Mouse (Mus musculus): Measurements from ENCODE around the gene Fbxo47. TPM values are rescaled to one million over a fixed set of nuclear protein-coding genes. Genes with fewer than 3 reads are reported as not detected.
"Not testable (repeated sequence)": the region's sequence is repeated elsewhere in the genome, so short reads cannot be mapped to it uniquely, and the experiment has no call there.

The Fbxo47 gene
- total RNA-seq, 2 experiments from 2014 or later = 0.86 to 0.99 TPM

- DNase-seq (ENCODE audit: low spot score in 2 of 2) = no peak
- intact Hi-C loops (cut with DNase I) = no loop called here
Observed at GRCm38 (mm10) chr11:97885296-97885915, 1.5 kb upstream of the Fbxo47 start.

- DNase-seq (ENCODE audit: low spot score in 2 of 2) = no peak
- intact Hi-C loops (cut with DNase I) = loop anchor here (5.0 kb wide), 3 partner anchors 42 to 182 kb away; partner anchors contain the start of genes B230217C12Rik, Lasp1, Pcgf2 and Psmb3
Observed at GRCm38 (mm10) chr11:97884601-97885185, 739 bp upstream of the Fbxo47 start.

GRCm38 (mm10) chr11:97883542-97883917 lies 424 bp downstream of the Fbxo47 start:
- peak; percentile 41 to 48 for DNase-seq (ENCODE audit: low spot score in 2 of 2)
- intact Hi-C loops (cut with DNase I) = loop anchor here (5.0 kb wide), 3 partner anchors 41 to 181 kb away; partner anchors contain the start of genes B230217C12Rik, Lasp1, Pcgf2 and Psmb3

GRCm38 (mm10) chr11:97880362-97880761 lies 3.6 kb downstream of the Fbxo47 start:
- no peak for DNase-seq (ENCODE audit: low spot score in 2 of 2)
- intact Hi-C loops (cut with DNase I) = loop anchor here (5.0 kb wide), 3 partner anchors 38 to 178 kb away; partner anchors contain the start of genes B230217C12Rik, Lasp1, Pcgf2 and Psmb3

- intact Hi-C loops (cut with DNase I) = no loop called here
- DNase-seq (ENCODE audit: low spot score in 2 of 2) = no peak
Observed at GRCm38 (mm10) chr11:97877341-97877740, 6.6 kb downstream of the Fbxo47 start.

GRCm38 (mm10) chr11:97874396-97874795 lies 9.6 kb downstream of the Fbxo47 start:
- intact Hi-C loops (cut with DNase I) = no loop called here
- peak in 1 of 2 experiments; percentile 34 for DNase-seq (ENCODE audit: low spot score in 2 of 2)

GRCm38 (mm10) chr11:97872378-97872777 lies 11.6 kb downstream of the Fbxo47 start:
- intact Hi-C loops (cut with DNase I); DNase-seq (ENCODE audit: low spot score in 2 of 2): not testable (repeated sequence)

- intact Hi-C loops (cut with DNase I) = no loop called here
- peak; percentile 47 to 57 for DNase-seq (ENCODE audit: low spot score in 2 of 2)
Observed at GRCm38 (mm10) chr11:97867591-97867990, 16.4 kb downstream of the Fbxo47 start.

- no peak for DNase-seq (ENCODE audit: low spot score in 2 of 2)
- intact Hi-C loops (cut with DNase I) = no loop called here
Observed at GRCm38 (mm10) chr11:97866091-97866888, 17.7 kb downstream of the Fbxo47 start.

GRCm38 (mm10) chr11:97865421-97865820 lies 18.5 kb downstream of the Fbxo47 start:
- intact Hi-C loops (cut with DNase I) = no loop called here

GRCm38 (mm10) chr11:97862148-97862547 lies 21.8 kb downstream of the Fbxo47 start:
- intact Hi-C loops (cut with DNase I) = no loop called here
- no peak for DNase-seq (ENCODE audit: low spot score in 2 of 2)

More at GRCm38 (mm10) chr11:97865421-97865820, 18.5 kb downstream of the Fbxo47 start:
- DNase-seq (ENCODE audit: low spot score in 2 of 2) = no peak

GRCm38 (mm10) chr11:97855473-97855872 lies 28.5 kb downstream of the Fbxo47 start:
- DNase-seq (ENCODE audit: low spot score in 2 of 2) = no peak
- intact Hi-C loops (cut with DNase I) = no loop called here

- DNase-seq (ENCODE audit: low spot score in 2 of 2) = no peak
Observed at GRCm38 (mm10) chr11:97851601-97852000, 32.4 kb downstream of the Fbxo47 start.

GRCm38 (mm10) chr11:97850367-97850766 lies 33.6 kb downstream of the Fbxo47 start:
- intact Hi-C loops (cut with DNase I) = no loop called here
- DNase-seq (ENCODE audit: low spot score in 2 of 2) = no peak

More at GRCm38 (mm10) chr11:97851601-97852000, 32.4 kb downstream of the Fbxo47 start:
- intact Hi-C loops (cut with DNase I) = no loop called here

GRCm38 (mm10) chr11:97842001-97842400 lies 42.0 kb downstream of the Fbxo47 start:
- intact Hi-C loops (cut with DNase I) = loop anchor here (5.0 kb wide), 1 partner anchor 40 kb away; the partner anchor contains the start of gene Fbxo47
- no peak for DNase-seq (ENCODE audit: low spot score in 2 of 2)

GRCm38 (mm10) chr11:97840991-97841661 lies 42.8 kb downstream of the Fbxo47 start:
- peak; percentile 92 to 96 for DNase-seq (ENCODE audit: low spot score in 2 of 2)
- intact Hi-C loops (cut with DNase I) = loop anchor here (1.0 to 5.0 kb wide), 2 partner anchors 41 to 42 kb away; partner anchors contain the start of gene Fbxo47

GRCm38 (mm10) chr11:97840539-97840954 lies 43.4 kb downstream of the Fbxo47 start, which contains the start of gene B230217C12Rik:
Gene B230217C12Rik, plus strand, starts transcription at chr11:97840780.
- peak in 1 of 2 experiments; percentile 52 for DNase-seq (ENCODE audit: low spot score in 2 of 2)
- intact Hi-C loops (cut with DNase I) = loop anchor here (5.0 kb wide), 1 partner anchor 42 kb away; the partner anchor contains the start of gene Fbxo47

- no peak for DNase-seq (ENCODE audit: low spot score in 2 of 2)
- intact Hi-C loops (cut with DNase I) = loop anchor here (5.0 kb wide), 1 partner anchor 42 kb away; the partner anchor contains the start of gene Fbxo47
Observed at GRCm38 (mm10) chr11:97840135-97840490, 43.8 kb downstream of the Fbxo47 start.

All from left cerebral cortex, postnatal 14 days (tissue).